Mouse (Mus musculus) E14TG2a.4 (cell line): Measurements from ENCODE around the gene Trim56.

Source experiments
- CTCF ChIP-seq: conservative IDR thresholded peaks from 2 replicates; pipeline ENCODE4 v1.5.1; 2014; ENCODE audit warnings: low read length
- NANOG ChIP-seq: IDR thresholded peaks from 2 replicates; pipeline ENCODE4 v1.6.1; 2014; ENCODE audit warnings: borderline replicate concordance, low read length, mixed read lengths

DNA sequence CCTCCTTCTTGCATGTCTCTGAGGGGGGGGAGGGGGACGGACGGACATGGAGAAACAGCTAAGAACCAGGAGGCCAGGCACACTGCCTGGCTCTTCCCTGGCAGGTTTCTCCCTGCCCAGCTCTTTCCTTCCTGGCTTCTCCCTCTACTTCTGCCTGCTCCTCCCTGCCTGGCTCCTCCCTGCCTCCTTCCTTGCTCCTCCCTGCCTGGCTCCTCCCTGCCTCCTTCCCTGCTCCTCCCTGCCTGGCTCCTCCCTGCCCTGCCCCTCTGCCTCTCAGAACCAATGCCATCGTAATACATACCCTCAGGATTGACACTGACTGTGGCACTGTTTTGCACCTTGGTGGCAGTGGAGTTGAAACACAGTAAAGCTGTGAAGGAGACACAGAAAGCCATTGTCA lies 24.8 kb upstream of the Trim56 start:
- TF ChIP-seq CTCF = no peak
- no peak for TF ChIP-seq NANOG
